Mouse (Mus musculus) activated CD4-positive, CD25-positive, alpha-beta regulatory T cell, adult 9 weeks (primary cell): Measurements from ENCODE around the gene Tulp3. TPM values are rescaled to one million over a fixed set of nuclear protein-coding genes. Genes with fewer than 3 reads are reported as not detected.

ENCODE experiments used
- polyA plus RNA-seq: library from polyadenylated mRNA; unstranded; fragments of 100-300 nt; shearing (Covaris generic); gene quantifications from one replicate; pipeline ENCODE4 v1.2.1, GENCODE M21; 2017

The Tulp3 gene
- 1.8 TPM for polyA plus RNA-seq

DNA sequence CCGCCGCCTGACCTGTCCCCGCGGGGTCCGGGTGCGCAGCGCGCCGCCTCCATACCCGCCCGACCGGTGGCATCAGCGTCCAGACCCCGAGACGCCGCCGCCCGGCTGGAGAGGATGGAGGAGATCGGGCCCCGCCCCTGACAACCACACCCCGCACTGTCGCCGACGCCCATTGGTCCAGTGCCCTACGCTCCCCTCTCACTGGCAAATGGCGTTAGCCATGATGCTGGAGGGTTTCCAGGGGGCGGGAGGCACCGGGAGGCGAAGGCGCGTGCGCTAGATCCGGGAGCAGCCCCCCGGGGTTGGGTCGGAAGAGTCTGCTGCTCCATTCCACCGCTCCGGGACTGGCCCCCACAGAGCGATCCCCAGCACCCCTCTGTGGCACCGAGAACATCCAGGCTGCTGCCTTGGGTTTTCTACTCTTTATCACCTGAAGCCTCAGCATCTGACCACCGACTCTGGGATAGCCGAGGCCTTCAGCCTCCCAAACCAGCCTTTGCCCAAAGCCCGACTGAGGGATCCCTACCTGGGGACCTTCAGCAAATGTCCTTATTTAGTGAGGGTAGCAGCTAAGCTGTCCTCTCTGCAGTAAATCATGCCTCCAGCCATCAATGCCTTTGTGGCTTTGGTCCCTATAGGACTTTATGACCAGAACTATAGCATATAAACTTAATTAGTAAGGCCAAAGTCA, at the start of gene Tulp3:
Tulp3 (minus strand) TSS at position 126 of the 691 bp plus-strand sequence.

DNA sequence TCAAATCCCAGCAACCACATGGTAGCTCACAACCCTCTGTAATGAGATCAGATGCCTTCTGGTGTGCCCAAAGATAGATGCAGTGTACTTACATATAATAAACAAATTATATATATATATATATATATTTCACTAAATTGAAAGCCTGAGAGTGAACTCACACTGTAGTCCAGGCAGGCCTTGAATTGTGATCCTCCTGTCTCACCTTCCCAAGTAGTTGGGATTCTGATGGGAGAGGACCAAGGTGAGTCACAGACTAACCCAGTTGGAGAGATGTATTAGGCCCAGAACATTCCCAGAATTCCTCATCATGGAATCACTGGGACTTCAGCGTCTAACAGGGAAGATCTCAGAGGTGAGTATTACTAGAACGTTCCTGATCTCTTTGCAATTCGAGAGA, 43.3 kb upstream of the Tulp3 start, which contains the start of gene Nrip2:
Nrip2 (plus strand) TSS at position 301 of the 400 bp plus-strand sequence.

DNA sequence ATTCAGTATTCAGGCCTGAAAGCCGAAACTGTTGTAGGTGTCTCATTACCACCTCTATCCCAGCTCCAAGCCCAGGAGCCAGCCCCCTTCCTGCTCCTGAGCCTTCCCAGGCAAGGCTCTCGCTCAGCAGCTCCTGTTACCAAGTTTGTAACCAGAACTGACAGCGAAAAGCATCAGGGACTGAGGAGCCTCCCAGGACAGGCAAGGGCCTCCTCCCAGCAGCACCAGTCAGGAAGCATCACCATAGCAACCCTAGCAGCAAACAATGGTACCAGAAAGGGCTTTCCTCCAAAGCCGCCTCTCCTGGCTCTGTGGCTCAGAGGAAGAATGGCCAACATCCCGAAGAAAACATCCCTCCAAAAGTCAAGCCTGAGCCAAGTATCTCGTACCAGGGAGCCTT, 19.5 kb upstream of the Tulp3 start, which contains the start of the genes Tex52 and Gm44596:
Tex52 (plus strand) TSS at position 265 of the 400 bp plus-strand sequence.
Gm44596 (plus strand) TSS at position 312 of the 400 bp plus-strand sequence.

DNA sequence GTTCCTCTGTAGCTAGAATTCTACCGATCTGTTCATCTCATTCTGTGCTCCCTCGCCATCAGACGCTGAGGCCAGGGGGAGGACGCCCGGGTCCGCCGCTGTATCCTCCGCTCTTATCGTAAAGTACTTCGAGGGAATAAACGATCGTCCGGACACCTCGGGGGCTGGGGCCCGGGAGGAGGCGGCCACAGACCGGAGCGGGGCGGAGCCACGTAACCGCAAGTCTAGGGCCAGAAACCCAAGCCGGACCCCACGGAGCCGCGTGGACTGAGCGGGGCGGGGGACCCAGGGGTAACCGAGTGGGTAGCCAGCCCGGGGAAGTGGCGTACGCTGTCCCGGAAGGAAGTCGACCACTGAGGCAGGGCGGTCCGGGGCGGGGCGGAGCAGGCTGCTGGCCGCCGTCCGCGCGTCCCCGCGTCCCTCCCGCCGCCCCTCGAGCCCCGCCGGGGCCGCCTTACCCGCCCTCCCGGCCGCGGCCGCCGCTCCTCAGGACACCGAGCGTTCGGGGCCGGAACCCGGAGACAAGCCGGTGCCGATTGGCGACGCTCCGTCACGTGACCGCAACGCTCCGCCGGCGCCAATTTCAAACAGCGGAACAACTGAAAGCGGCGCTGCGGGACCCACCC, 6.8 kb upstream of the Tulp3 start, which contains the start of the genes Rhno1 and Foxm1:
Rhno1 (minus strand) TSS at position 531 of the 626 bp plus-strand sequence.
Foxm1 (plus strand) TSS at position 587 of the 626 bp plus-strand sequence.

DNA sequence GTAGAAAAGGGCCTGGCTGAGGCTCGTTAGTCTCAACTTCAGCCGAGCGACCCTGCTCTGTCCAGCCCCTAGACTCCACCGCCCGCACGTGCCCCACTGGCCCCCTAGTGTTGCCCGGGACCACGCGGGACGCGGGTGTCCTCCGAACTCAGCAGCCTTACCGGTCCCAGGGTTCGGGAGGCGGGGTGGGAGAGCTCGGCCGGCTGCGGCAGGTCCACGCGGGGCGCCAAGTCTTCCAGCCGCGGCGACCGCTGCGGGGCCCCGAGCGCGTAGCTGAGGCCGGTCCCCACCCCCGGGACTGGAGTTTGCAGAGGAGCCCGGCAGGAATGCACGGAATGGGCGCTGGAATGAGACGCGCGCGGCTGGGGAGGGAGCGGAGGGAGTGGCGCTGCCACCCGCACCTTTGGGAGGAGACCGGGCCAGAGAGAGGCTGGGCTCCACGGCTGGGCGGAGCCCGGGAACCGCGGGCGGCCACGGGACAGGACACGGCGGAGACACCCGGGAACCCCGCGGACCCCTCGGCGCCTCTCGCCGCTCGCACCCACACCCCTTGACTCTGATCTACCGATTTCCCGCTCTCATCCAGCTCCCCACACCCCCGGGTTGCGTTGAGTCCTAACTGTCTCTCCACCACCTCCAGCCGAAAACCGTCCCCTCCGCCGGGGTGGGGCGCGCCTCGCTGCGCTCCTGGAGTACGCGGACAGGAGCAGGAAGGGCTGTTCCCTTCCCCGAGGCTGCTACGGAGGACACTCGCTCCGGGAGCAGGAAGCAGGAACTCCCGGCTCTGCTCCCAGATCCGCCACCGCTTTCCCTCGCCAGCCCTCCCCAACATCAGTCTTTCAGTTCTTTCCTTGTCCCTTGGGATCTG, 55.3 kb downstream of the Tulp3 start, which contains the start of gene Tead4:
Tead4 (minus strand) TSS at position 690 of the 868 bp plus-strand sequence.

Other genes starting within 250 kb of the Tulp3 start
- 1.1 TPM for gene Tspan9, start 212.3 kb downstream of the Tulp3 start, polyA plus RNA-seq
- not detected for gene Tead4, start 55.0 kb downstream of the Tulp3 start, polyA plus RNA-seq
- 56.7 TPM for gene Rhno1, start 7.1 kb upstream of the Tulp3 start, polyA plus RNA-seq
- 3.1 TPM for gene Foxm1, start 7.1 kb upstream of the Tulp3 start, polyA plus RNA-seq
- gene Tex52, start 19.6 kb upstream of the Tulp3 start, polyA plus RNA-seq, result not detected
- gene Gm44596, start 19.7 kb upstream of the Tulp3 start, polyA plus RNA-seq, result not detected
- 1.4 TPM for gene Nrip2, start 43.4 kb upstream of the Tulp3 start, polyA plus RNA-seq
- 24.7 TPM for gene Itfg2, start 69.1 kb upstream of the Tulp3 start, polyA plus RNA-seq
- gene Fkbp4, start 82.8 kb upstream of the Tulp3 start, polyA plus RNA-seq, result 61.6 TPM
- not detected for gene Pzp, start 170.9 kb upstream of the Tulp3 start, polyA plus RNA-seq
- gene A2ml1, start 225.8 kb upstream of the Tulp3 start, polyA plus RNA-seq, result not detected